Mouse (Mus musculus): Measurements from ENCODE around the gene 4930513O06Rik.

- TF ChIP-seq CTCF (IDR thresholded peaks at IDR 0.05; ENCODE audit: control insufficient read depth, insufficient read depth, low read length) = no peak
- TF ChIP-seq POLR2A (IDR thresholded peaks at IDR 0.05; ENCODE audit: borderline replicate concordance, control insufficient read depth, low read depth, low read length) = no peak
Measured at GRCm38 (mm10) chrX:139037666-139038065, 48.4 kb upstream of the 4930513O06Rik start.
